ENCODE assay signal across 26 mouse cellular contexts in genomic region chr9:35161721-35162120, GRCm38 (mm10). TPM values are rescaled to one million over a fixed set of nuclear protein-coding genes. Genes with fewer than 3 reads are reported as not detected.
DNase-seq lines count a peak whose midpoint lies in the region; ATAC-seq and TF ChIP-seq lines count a peak whose summit lies in the region.
"Had no signal": no experiment of that assay in that cellular context is flagged by ENCODE, and none has a peak within 500 bp of the region (broad histone marks: within the 10 kb centered on the region; RNA-seq: fewer than 3 reads in every experiment).

No protein-coding gene starts in this region.

- no peak for TF ChIP-seq CTCF in kidney, adult 2 months (conservative IDR thresholded peaks at IDR 0.05; ENCODE audit: insufficient read depth, insufficient read length, low read depth, low read length)
- TF ChIP-seq CTCF in layer of hippocampus, adult 2 months (conservative IDR thresholded peaks at IDR 0.05), result no peak
- TF ChIP-seq CTCF in liver, postnatal 0 days (IDR thresholded peaks at IDR 0.05; ENCODE audit: low read depth), result no peak

- H3K9ac ChIP-seq in kidney, embryonic 14.5 days (ENCODE audit: low read depth, low read length), result no peak overlapping the region
- no peak overlapping the region for H3K9ac ChIP-seq in liver, postnatal 0 days (replicated peaks)
- H3K9ac ChIP-seq: embryonic facial prominence, embryonic 13.5 days; forebrain, embryonic 12.5 days; forebrain, embryonic 15.5 days; heart, embryonic 12.5 days; heart, embryonic 15.5 days; hindbrain, embryonic 13.5 days had no signal

- DNase-seq in kidney, adult 2 months, result peak; percentile 53
- DNase-seq in layer of hippocampus, adult 2 months (ENCODE audit: low spot score in 2 of 2), result no peak
- DNase-seq in layer of hippocampus, adult 9-11 months, result no peak
- DNase-seq in liver, postnatal 0 days, result no peak
- DNase-seq in liver, result no peak
- no peak for DNase-seq in heart, adult 18-20 months
- DNase-seq: adrenal gland, postnatal 25 days; cerebellum, adult 11-12 months; cerebellum, adult 8-10 months; cerebellum, postnatal 36 days; embryo, embryonic 11 days; gastrocnemius, postnatal 10 days; heart, postnatal 10 days; heart, postnatal 36 days had no signal

- no peak for TF ChIP-seq EP300 in liver, postnatal 0 days (IDR thresholded peaks at IDR 0.05; ENCODE audit: low read depth)

- TF ChIP-seq POLR2A in kidney, adult 2 months (IDR thresholded peaks at IDR 0.05; ENCODE audit: low read depth, low read length), result no peak

- peaks cover 28% of the 10 kb centered on the region for H3K4me1 ChIP-seq in kidney, adult 2 months (ENCODE audit: control insufficient read depth, insufficient read depth, low read length)
- no peaks in the 10 kb centered on the region; the same call in 1 of the 2 replicates for H3K4me1 ChIP-seq in kidney, embryonic 14.5 days (ENCODE audit: control insufficient read depth, insufficient read depth, low read length)
- no peaks in the 10 kb centered on the region for H3K4me1 ChIP-seq in liver, postnatal 0 days (ENCODE audit: insufficient read depth)

- H3K27ac ChIP-seq in kidney, adult 2 months (ENCODE audit: insufficient read depth, low read depth, low read length), result peak overlapping the region; percentile 44; the same call in 1 of the 2 replicates
- H3K27ac ChIP-seq in kidney, embryonic 14.5 days (ENCODE audit: low read depth, low read length), result no peak overlapping the region
- peak overlapping the region; percentile 11 for H3K27ac ChIP-seq in layer of hippocampus, adult 2 months
- 0 out of 2 replicates have a peak overlapping the region, but pooled peaks have one; percentile 5 for H3K27ac ChIP-seq in liver, postnatal 0 days (ENCODE audit: low read depth)
- H3K27ac ChIP-seq: embryonic facial prominence, embryonic 10.5 days; embryonic facial prominence, embryonic 13.5 days; forebrain, embryonic 12.5 days; forebrain, embryonic 15.5 days; heart, embryonic 15.5 days; hindbrain, embryonic 10.5 days; hindbrain, embryonic 13.5 days had no signal

- WGBS in kidney, adult 2 months, result 44% methylated on average over 7 of the region's 7 CpGs
- WGBS in kidney, embryonic 14.5 days, result 83% methylated on average over 7 of the region's 7 CpGs
- 83% methylated on average over 7 of the region's 7 CpGs for WGBS in liver, postnatal 0 days (ENCODE audit: insufficient replicate concordance)

- ATAC-seq in kidney, embryonic 14.5 days (ENCODE audit: low FRiP score, low TSS enrichment), result no peak
- ATAC-seq in liver, postnatal 0 days, result no peak
- ATAC-seq: CD4-positive, CD25-positive, alpha-beta regulatory T cell, adult 4 months; forebrain, embryonic 15.5 days; hindbrain, embryonic 16.5 days had no signal

- H3K36me3 ChIP-seq in kidney, adult 2 months (ENCODE audit: control insufficient read depth, insufficient read depth, low read length), result no peaks in the 10 kb centered on the region
- no peaks in the 10 kb centered on the region; the same call in 1 of the 2 replicates for H3K36me3 ChIP-seq in kidney, embryonic 14.5 days (ENCODE audit: control insufficient read depth, insufficient read depth, low read length)
- H3K36me3 ChIP-seq in liver, postnatal 0 days (replicated peaks; ENCODE audit: insufficient read depth, low read length), result peaks cover 6% of the 10 kb centered on the region; the same call in 1 of the 2 replicates
- H3K36me3 ChIP-seq: forebrain, embryonic 12.5 days; forebrain, embryonic 15.5 days; heart, embryonic 15.5 days had no signal

- H3K9me3 ChIP-seq in kidney, embryonic 14.5 days (ENCODE audit: control insufficient read depth, low read length), result no peaks in the 10 kb centered on the region
- H3K9me3 ChIP-seq in liver, postnatal 0 days (ENCODE audit: low read length), result no peaks in the 10 kb centered on the region
- H3K9me3 ChIP-seq: embryonic facial prominence, embryonic 10.5 days; embryonic facial prominence, embryonic 13.5 days; forebrain, embryonic 12.5 days; forebrain, embryonic 15.5 days; heart, embryonic 12.5 days; heart, embryonic 15.5 days; hindbrain, embryonic 10.5 days; hindbrain, embryonic 13.5 days had no signal

- H3K4me2 ChIP-seq in kidney, embryonic 14.5 days (replicated peaks; ENCODE audit: low read depth, low read length), result no peak overlapping the region
- H3K4me2 ChIP-seq in liver, postnatal 0 days (ENCODE audit: low read depth, low read length), result no peak overlapping the region
- H3K4me2 ChIP-seq: embryonic facial prominence, embryonic 13.5 days; forebrain, embryonic 12.5 days; forebrain, embryonic 15.5 days; heart, embryonic 12.5 days; heart, embryonic 15.5 days; hindbrain, embryonic 13.5 days had no signal

- no peak overlapping the region for H3K4me3 ChIP-seq in kidney, adult 2 months (ENCODE audit: insufficient read depth, low read depth, low read length)
- no peak overlapping the region for H3K4me3 ChIP-seq in kidney, embryonic 14.5 days (ENCODE audit: low read length)
- H3K4me3 ChIP-seq in layer of hippocampus, adult 2 months, result no peak overlapping the region
- no peak overlapping the region for H3K4me3 ChIP-seq in liver, postnatal 0 days (ENCODE audit: low read depth, low read length)
- H3K4me3 ChIP-seq: embryonic facial prominence, embryonic 10.5 days; embryonic facial prominence, embryonic 13.5 days; erythroblast, embryonic 14.5 days; forebrain, embryonic 12.5 days; forebrain, embryonic 15.5 days; heart, embryonic 12.5 days; heart, embryonic 15.5 days; hindbrain, embryonic 10.5 days; hindbrain, embryonic 13.5 days had no signal

- H3K27me3 ChIP-seq in kidney, adult 2 months (replicated peaks; ENCODE audit: control insufficient read depth, insufficient read depth, low read length), result no peaks in the 10 kb centered on the region
- no peaks in the 10 kb centered on the region for H3K27me3 ChIP-seq in kidney, embryonic 14.5 days (ENCODE audit: control insufficient read depth, insufficient read depth, low read length)
- H3K27me3 ChIP-seq in liver, postnatal 0 days (ENCODE audit: insufficient read depth, low read length), result no peaks in the 10 kb centered on the region
- H3K27me3 ChIP-seq: embryonic facial prominence, embryonic 13.5 days; forebrain, embryonic 12.5 days; forebrain, embryonic 15.5 days; heart, embryonic 12.5 days; heart, embryonic 15.5 days; hindbrain, embryonic 13.5 days had no signal

RNA-seq across cellular contexts. Expression of gene Dcps, which starts 14.1 kb away (rescaled TPM):
- polyA plus RNA-seq in kidney, adult 2 months (2012; rRNA removed), result 36.2 and 41.1 TPM in 2 replicates
- polyA plus RNA-seq in kidney, embryonic 14.5 days (2014; fragmentation: Nextera tagmentation; extraction: Ambion mirVana), result 93.1 and 99.9 TPM in 2 replicates
- total RNA-seq in layer of hippocampus, adult 2 months (2021), result 10 to 100 TPM; 20.5 to 21.7 TPM
- 23.7 and 23.9 TPM in 2 replicates for polyA plus RNA-seq in liver, postnatal 0 days (2015; fragmentation: Nextera tagmentation; extraction: Ambion mirVana)
- total RNA-seq in heart, adult 18-20 months (2021), result 10 to 100 TPM; 12.8 to 16.8 TPM

RNA-seq across cellular contexts. Expression of gene Srpr, which starts 38.3 kb away (rescaled TPM):
- 84.9 and 85.9 TPM in 2 replicates for polyA plus RNA-seq in kidney, adult 2 months (2012; rRNA removed)
- polyA plus RNA-seq in kidney, embryonic 14.5 days (2014; fragmentation: Nextera tagmentation; extraction: Ambion mirVana), result 89.1 and 125 TPM in 2 replicates
- 10 to 100 TPM; 65.4 to 65.6 TPM for total RNA-seq in layer of hippocampus, adult 2 months (2021)
- polyA plus RNA-seq in liver, postnatal 0 days (2015; fragmentation: Nextera tagmentation; extraction: Ambion mirVana), result 93.4 and 94.4 TPM in 2 replicates
- 10 to 100 TPM; 81.3 to 90.0 TPM for total RNA-seq in heart, adult 18-20 months (2021)

RNA-seq across cellular contexts. Expression of gene Tirap, which starts 38.4 kb away (rescaled TPM):
- 8.1 and 11.2 TPM in 2 replicates for polyA plus RNA-seq in kidney, adult 2 months (2012; rRNA removed)
- 10.1 and 12.5 TPM in 2 replicates for polyA plus RNA-seq in kidney, embryonic 14.5 days (2014; fragmentation: Nextera tagmentation; extraction: Ambion mirVana)
- total RNA-seq in layer of hippocampus, adult 2 months (2021), result 1 to 10 TPM; 1.6 to 2.7 TPM
- polyA plus RNA-seq in liver, postnatal 0 days (2015; fragmentation: Nextera tagmentation; extraction: Ambion mirVana), result 8.8 and 10.6 TPM in 2 replicates
- 1 to 10 TPM; 4.3 to 6.0 TPM for total RNA-seq in heart, adult 18-20 months (2021)

RNA-seq across cellular contexts. Expression of gene St3gal4, which starts 42.7 kb away (rescaled TPM):
- polyA plus RNA-seq in kidney, adult 2 months (2012; rRNA removed), result 4.7 and 5.0 TPM in 2 replicates
- polyA plus RNA-seq in kidney, embryonic 14.5 days (2014; fragmentation: Nextera tagmentation; extraction: Ambion mirVana), result 14.2 and 19.1 TPM in 2 replicates
- 10 to 100 TPM; 25.8 to 29.0 TPM for total RNA-seq in layer of hippocampus, adult 2 months (2021)
- 23.6 and 26.5 TPM in 2 replicates for polyA plus RNA-seq in liver, postnatal 0 days (2015; fragmentation: Nextera tagmentation; extraction: Ambion mirVana)
- total RNA-seq in heart, adult 18-20 months (2021), result 10 to 100 TPM; 24.1 to 26.0 TPM

RNA-seq across cellular contexts. Expression of gene Foxred1, which starts 49.1 kb away (rescaled TPM):
- 37.0 and 39.1 TPM in 2 replicates for polyA plus RNA-seq in kidney, adult 2 months (2012; rRNA removed)
- 32.5 and 41.7 TPM in 2 replicates for polyA plus RNA-seq in kidney, embryonic 14.5 days (2014; fragmentation: Nextera tagmentation; extraction: Ambion mirVana)
- total RNA-seq in layer of hippocampus, adult 2 months (2021), result 10 to 100 TPM; 35.4 to 37.3 TPM
- polyA plus RNA-seq in liver, postnatal 0 days (2015; fragmentation: Nextera tagmentation; extraction: Ambion mirVana), result 26.7 and 29.2 TPM in 2 replicates
- 10 to 100 TPM; 75.0 to 83.1 TPM for total RNA-seq in heart, adult 18-20 months (2021)
